Mouse (Mus musculus) monocyte, adult 5-6 weeks (primary cell): ENCODE data around the gene Etnppl. TPM values are rescaled to one million over a fixed set of nuclear protein-coding genes. Genes with fewer than 3 reads are reported as not detected.

ENCODE experiments used
- ATAC-seq: fragments of 153-309, 156-312 bp; replicated peaks from 2 replicates; pipeline ENCODE4 v1.8.0; 2017; ENCODE audit warnings: mild to moderate bottlenecking; ENCODE audit not compliant: low TSS enrichment, insufficient number of reproducible peaks, severe bottlenecking, poor library complexity, low FRiP score
- total RNA-seq: library from RNA; stranded (forward); fragments of 200-1000, 200-491, 200-594 nt; gene quantifications from 3 replicates; pipeline ENCODE4 v1.2.3, GENCODE M21; 2017

The Etnppl gene
- total RNA-seq, 1 experiment from 2014 or later = not detected

DNA sequence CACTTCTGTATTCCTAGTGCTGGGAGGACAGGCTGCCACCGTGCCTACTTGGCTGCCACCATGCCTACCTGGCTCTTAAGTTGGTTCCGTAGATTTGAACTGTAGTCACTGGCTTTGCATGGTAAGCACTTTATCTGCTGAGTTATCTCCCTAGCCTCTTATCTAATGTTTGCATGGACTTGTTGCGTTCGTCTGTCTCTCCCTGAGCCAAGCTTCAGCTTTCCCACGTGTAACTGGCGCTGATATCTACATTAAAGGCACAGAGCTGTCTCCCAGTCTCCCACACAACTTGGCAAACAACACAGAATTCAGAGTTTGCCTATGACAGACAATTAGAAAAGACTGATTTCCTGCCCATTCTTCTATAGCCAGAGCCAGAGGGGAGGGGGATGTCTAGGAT lies 43.4 kb downstream of the Etnppl start:
- no peak for ATAC-seq

DNA sequence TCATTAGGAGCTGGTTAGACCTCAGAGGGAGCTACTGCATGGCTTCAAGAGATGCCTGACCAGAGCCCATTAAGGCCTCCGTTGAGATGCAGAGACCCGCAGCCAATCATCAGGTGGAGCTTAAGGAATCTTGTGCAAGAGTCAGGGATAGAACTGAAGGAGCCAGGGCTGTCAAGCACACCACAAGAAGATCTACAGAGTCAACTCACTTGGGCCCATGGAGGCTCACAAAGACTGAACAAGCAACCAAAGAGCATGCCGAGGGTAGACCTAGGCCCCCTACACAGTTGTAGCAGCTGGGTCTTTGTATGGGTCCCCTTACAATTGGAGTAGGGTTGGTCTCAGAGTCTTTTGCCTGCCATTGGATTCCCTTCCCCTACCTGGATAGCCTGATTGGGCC lies 45.2 kb downstream of the Etnppl start:
- no peak for ATAC-seq

DNA sequence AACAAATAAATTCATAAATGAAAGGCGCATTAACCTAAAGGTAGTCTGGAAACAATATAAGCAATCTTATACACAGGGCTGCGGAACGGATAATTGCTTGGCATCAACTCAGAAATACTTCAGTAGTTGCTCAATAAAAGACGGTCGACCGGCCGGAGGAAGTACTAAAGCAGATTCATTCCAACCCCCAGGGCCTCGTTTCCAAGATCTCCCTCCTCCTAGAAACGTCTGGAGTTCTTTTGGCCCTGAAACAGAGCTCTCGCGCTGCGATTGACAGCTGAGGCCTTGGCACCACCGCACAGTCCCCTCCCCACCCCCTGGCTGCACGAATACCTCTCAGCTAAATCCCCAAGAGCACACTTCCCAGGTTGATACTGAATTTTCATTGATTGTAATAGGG lies 54.0 kb downstream of the Etnppl start:
- no peak for ATAC-seq

DNA sequence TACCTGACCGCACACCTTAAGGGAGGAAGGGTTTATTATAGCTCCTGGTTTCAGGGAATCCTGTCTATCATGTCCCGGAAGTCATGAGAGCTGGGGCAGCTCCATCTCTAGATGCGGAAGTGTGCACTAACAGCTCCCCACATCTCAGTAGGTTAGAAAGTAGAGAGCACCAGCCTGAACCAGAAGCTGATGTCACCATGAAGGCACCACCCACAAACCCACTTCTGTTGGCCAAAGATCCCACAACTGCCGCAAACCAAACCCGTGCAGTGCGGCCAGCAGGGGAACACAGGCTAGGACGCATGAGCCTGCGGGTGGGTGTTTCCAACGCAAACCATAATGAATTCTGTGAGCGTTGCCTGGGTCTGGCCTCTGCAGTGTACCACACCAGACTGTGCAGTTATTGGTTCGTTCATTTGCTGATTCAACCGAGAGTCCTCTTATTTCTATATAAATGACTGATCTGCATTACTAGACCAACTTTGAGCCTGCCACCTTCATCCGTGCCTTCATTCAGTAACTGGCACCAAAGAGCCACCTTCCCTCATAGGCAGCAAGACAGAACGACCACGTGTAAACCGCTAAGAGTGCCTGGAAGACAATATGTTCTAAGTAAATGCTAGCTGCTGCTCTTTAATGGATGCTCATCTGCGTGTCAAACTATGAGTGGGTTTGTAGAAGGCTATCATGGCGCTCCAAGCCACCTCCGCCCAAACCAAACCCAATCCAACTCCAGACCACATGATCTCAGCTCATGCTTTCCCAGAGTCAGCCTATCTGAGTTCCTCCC lies 60.6 kb downstream of the Etnppl start:
- no peak for ATAC-seq

DNA sequence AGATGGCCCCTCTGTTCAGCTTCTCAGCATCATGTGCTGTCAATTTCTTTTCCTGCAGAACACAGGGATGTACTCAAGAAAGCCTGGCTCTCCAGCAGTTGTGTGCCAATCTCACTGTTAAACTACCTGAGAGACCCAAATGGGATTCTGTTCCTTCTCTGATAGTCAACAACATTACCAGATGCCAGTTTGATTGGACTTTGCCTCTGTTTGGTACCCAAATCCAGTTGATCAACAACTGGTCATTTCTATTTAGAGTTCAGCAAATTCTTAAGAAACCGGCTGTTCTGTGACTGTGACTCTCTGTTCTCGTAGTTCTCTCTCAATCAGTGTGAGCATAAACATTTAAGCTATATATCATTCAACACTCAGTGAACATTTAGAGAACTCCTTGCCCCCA lies 64.0 kb downstream of the Etnppl start:
- ATAC-seq = no peak

DNA sequence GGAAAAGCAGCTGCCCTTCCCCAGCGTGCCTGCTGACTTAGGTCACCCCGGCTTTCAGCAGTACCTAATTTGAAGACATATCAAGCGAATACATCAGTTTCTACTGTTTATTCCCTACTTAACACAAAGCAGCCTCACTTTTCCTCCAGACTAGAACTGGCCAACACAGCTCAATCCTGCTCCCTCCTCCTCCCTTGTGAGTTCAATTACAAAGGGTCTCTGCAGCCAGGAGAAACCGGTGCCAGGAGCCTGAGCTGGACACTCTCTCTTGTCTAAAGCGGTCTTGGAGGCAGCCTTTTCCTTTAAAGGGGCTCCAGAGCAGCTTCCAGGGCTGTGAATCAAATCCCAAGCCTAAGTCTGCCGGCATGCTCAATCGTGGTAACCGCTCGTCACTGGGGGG lies 64.9 kb downstream of the Etnppl start:
- ATAC-seq = no peak

DNA sequence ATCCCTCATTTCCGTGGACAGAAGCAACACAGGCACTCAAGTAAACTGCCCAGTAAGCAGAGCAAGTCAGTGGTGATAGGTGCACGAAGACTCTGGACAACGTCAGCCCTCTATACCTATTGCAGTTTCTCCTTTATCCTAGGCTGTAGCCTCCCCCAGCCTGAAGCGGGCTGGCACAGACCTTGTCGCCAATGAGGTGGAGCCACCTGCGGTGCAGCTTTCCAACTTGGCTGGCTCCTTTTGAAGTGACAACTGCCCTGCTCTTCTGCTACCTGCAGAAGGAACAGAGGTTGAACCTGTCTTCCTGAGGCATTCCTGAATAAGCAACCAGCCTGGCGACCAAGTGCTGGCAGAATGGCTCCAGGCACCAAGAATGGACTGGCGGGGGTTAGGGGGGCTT lies 66.6 kb downstream of the Etnppl start:
- no peak for ATAC-seq

DNA sequence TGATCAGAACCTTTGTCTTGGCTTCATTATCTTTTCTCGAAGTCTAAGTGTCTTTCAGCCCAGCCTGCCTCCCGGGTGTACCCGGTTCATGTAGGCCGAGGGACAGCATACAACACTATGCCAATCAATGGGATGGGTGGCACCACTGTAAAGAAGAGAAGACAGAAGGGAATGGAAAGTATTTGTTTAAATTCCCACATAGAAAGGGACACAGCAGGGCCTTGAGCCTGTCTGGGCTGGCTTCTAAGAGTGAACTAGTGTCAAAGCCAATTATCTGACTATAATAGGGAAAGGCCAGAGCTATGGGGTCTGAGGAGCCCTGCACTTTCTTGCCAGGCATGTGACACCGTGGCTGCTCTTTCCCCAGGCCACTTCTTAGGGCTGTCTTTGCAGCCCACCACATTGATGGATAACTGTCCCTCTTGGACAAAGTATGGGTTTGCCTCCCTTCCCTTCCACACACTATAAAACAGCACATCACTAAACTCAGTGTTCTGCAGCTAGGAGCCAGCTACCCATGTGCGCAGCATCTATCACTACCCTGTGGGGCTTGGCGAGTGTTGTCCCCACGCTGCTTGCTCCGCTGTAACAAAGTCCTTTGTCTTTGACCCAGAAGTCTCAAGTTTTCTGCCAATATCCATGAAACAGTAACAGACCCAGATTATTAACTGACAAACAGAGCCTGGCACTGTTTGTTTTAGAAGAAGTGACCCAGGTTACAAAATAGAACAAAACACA lies 67.2 kb downstream of the Etnppl start:
- ATAC-seq = no peak

DNA sequence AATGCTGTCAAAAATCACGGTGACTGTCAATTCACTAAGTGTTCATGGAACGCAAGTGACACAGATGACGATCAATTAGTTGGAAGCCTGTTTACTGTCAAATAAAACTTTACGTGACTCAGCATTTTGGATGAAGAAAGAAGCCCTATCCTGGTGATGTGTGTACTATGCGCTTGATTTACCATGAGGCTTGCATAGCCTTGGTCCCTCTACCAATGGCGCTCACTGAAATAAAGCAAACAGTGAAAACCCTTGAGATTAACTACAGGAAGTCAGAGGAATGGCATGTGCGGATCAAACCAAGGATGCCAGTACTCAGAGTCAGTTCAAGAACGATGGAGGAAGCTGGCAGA lies 67.7 kb downstream of the Etnppl start:
- no peak for ATAC-seq

DNA sequence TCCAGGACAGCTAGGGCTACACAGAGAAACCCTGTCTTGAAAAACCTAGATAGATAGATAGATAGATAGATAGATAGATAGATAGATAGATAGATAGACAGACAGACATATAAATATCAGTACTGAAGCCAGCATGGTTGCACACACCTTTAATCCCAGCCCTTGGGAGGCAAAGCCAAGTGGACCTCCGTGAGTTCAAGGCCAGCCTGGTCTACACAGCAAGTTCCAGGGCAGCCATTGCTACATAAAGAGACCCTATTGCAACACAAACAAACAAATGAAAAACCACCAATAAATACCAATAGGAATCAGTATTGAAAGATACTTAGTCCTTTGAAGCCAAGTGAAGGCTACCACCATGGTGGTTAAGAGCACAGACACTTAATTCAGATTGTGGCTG lies 69.8 kb downstream of the Etnppl start:
- no peak for ATAC-seq

Other genes starting within 250 kb of the Etnppl start
- gene Ostc, start 92.0 kb downstream of the Etnppl start, total RNA-seq = 102 to 107 TPM (median 105 TPM) in 3 replicates
- gene Rpl34, start 113.0 kb downstream of the Etnppl start, total RNA-seq = 2,637 to 3,542 TPM (median 3,151 TPM) in 3 replicates